Mouse (Mus musculus) liver, adult 2 months (tissue): ENCODE measurements around the gene Negr1. TPM values are rescaled to one million over a fixed set of nuclear protein-coding genes. Genes with fewer than 3 reads are reported as not detected.
A peak's percentile ranks its signal among the peaks of the same experiment; 100 is the strongest.

ENCODE experiments used
- DNase-seq: peaks from one replicate; pipeline ENCODE4 v3.0.0-alpha.2; 2011; ENCODE audit warnings: low read depth, low spot score; ENCODE audit errors: extremely low read depth
- H3K27ac ChIP-seq: fragments of 200-500 bp; replicated peaks from 2 replicates; pipeline ENCODE4 v1.5.1; 2012; ENCODE audit warnings: low read depth, mild to moderate bottlenecking, control low read depth, inconsistent platforms, low read length; ENCODE audit not compliant: insufficient read depth
- H3K27me3 ChIP-seq: fragments of 200-500 bp; 2 replicates; pipeline ENCODE4 v1.6.1; 2012; ENCODE audit warnings: mild to moderate bottlenecking, moderate library complexity, low read length, inconsistent platforms; ENCODE audit not compliant: control insufficient read depth, insufficient read depth
- H3K36me3 ChIP-seq: fragments of 200-500 bp; 2 replicates; pipeline ENCODE4 v1.6.1; 2012; ENCODE audit warnings: low read length, inconsistent platforms; ENCODE audit not compliant: control insufficient read depth, insufficient read depth
- H3K4me1 ChIP-seq: fragments of 200-500 bp; 2 replicates; pipeline ENCODE4 v1.6.1; 2011; ENCODE audit warnings: low read length; ENCODE audit not compliant: control insufficient read depth, insufficient read depth
- H3K4me3 ChIP-seq: fragments of 200-500 bp; 2 replicates; pipeline ENCODE4 v1.5.1; 2011; ENCODE audit warnings: low read depth, mild to moderate bottlenecking, control low read depth, low read length, moderate library complexity; ENCODE audit not compliant: insufficient read depth
- H3K79me2 ChIP-seq: fragments of 200-500 bp; 2 replicates; pipeline ENCODE4 v1.6.1; 2012; ENCODE audit warnings: inconsistent platforms, mild to moderate bottlenecking, low read length, moderate library complexity; ENCODE audit not compliant: control insufficient read depth, insufficient read depth
- H3K9ac ChIP-seq: fragments of 200-500 bp; 2 replicates; pipeline ENCODE4 v1.6.1; 2012; ENCODE audit warnings: low read depth, mild to moderate bottlenecking, control low read depth, inconsistent platforms, low read length
- CTCF ChIP-seq: fragments of 200-500 bp; IDR thresholded peaks from 2 replicates; pipeline ENCODE4 v1.5.1; 2011; ENCODE audit warnings: low read depth, low read length, control low read depth
- POLR2A ChIP-seq: fragments of 200-500 bp; IDR thresholded peaks from 2 replicates; pipeline ENCODE4 v1.6.1; 2011; ENCODE audit warnings: low read length, control low read depth; ENCODE audit not compliant: insufficient read depth; ENCODE audit errors: extremely low read depth
- WGBS: fragments of 180-500 bp; shearing (Covaris S2); methylation state at CpG from one replicate; pipeline ENCODE4 v1.1.7; 2018; 5-methylcytosine and 5-hydroxymethylcytosine counted together
- polyA plus RNA-seq: library from polyadenylated mRNA; depleted of rRNA; stranded (reverse); fragments of >200 nt; gene quantifications from 2 replicates; pipeline ENCODE4 v1.2.3, GENCODE M21; 2012
- total RNA-seq: library from RNA; depleted of rRNA; stranded (reverse); fragments of >200 nt; gene quantifications from 2 replicates; pipeline ENCODE4 v1.2.3, GENCODE M21; 2014

Negr1 gene
- total and polyA plus RNA-seq, 2 experiments, result 0.09 TPM; not detected in 1

DNA sequence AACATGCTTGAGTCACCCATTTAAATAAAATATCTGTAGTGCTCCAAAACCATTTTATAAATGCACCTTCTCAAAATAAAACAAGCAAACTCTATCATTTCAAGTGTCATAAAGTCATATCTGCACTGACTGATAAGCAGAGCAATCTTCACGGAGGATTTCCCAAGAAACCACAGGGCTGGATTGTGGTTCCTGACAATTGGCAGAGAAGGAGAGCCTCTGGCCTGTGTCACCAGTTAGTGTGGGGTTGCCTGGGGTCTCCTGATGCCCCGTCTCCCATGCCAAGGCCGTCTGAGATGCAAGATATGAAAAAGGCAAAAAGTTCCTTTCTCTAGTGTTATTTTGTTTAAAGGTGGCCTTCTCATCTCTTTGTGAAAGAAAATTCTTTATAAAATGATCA lies 77.8 kb downstream of the Negr1 start:
- no peak overlapping the region for H3K27ac ChIP-seq
- no peaks in the 10 kb centered on the region for H3K79me2 ChIP-seq
- TF ChIP-seq POLR2A (no peak), CTCF (no peak)
- DNase-seq, result no peak
- WGBS, result 53% methylated on average over 3 of the region's 3 CpGs
- no peaks in the 10 kb centered on the region for H3K4me1 ChIP-seq
- H3K9ac ChIP-seq, result no peak overlapping the region
- no peaks in the 10 kb centered on the region for H3K36me3 ChIP-seq
- no peaks in the 10 kb centered on the region for H3K27me3 ChIP-seq
- no peak overlapping the region for H3K4me3 ChIP-seq

DNA sequence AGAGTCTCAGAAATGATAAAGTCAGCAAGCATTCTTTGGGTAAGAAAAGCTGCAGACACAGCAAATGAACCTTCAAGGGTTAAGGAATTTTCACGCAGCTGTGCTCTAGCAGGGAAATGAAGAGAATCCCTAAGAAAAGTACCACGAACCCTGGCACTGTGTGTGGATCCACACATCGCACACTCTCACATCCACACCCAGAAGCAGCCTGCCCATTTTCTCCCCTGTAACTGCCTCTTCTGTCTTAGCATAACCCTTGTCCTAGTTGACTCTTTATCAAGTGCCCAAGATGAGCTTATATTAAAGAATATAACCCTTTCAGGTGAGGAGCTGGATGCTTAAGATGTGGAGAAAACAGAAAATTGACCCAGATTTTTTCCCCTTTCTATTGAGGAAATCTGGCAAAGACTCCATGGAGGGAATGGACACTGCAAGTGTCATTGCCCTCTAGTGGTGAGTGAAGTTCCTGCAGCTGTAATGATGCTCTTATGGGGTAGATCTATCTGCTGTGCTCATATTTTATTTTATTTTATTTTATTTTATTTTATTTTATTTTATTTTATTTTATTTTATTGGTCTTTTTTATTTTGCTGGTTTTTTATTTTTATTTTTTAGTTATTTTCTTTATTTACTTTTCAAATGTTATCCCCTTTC lies 82.2 kb downstream of the Negr1 start:
- H3K36me3 ChIP-seq, result no peaks in the 10 kb centered on the region
- H3K4me1 ChIP-seq, result no peaks in the 10 kb centered on the region
- H3K79me2 ChIP-seq, result no peaks in the 10 kb centered on the region
- H3K4me3 ChIP-seq, result no peak overlapping the region
- H3K27ac ChIP-seq, result no peak overlapping the region
- no peak overlapping the region for H3K9ac ChIP-seq
- H3K27me3 ChIP-seq, result no peaks in the 10 kb centered on the region
- WGBS, result 77% methylated on average over 3 of the region's 3 CpGs
- peak; percentile 23 for DNase-seq
- TF ChIP-seq POLR2A (no peak), CTCF (no peak)

- H3K4me1 ChIP-seq, result no peaks in the 10 kb centered on the region
- H3K27me3 ChIP-seq, result no peaks in the 10 kb centered on the region
- no peak overlapping the region for H3K9ac ChIP-seq
- no peak for DNase-seq
- TF ChIP-seq POLR2A (no peak), CTCF (no peak)
- no peaks in the 10 kb centered on the region for H3K79me2 ChIP-seq
- WGBS, result 76% methylated on average over 3 of the region's 3 CpGs
- no peak overlapping the region for H3K4me3 ChIP-seq
- no peaks in the 10 kb centered on the region for H3K36me3 ChIP-seq
- H3K27ac ChIP-seq, result no peak overlapping the region
These were observed 86.8 kb downstream of the Negr1 start for GRCm38 (mm10) chr3:156648378-156648777.

DNA sequence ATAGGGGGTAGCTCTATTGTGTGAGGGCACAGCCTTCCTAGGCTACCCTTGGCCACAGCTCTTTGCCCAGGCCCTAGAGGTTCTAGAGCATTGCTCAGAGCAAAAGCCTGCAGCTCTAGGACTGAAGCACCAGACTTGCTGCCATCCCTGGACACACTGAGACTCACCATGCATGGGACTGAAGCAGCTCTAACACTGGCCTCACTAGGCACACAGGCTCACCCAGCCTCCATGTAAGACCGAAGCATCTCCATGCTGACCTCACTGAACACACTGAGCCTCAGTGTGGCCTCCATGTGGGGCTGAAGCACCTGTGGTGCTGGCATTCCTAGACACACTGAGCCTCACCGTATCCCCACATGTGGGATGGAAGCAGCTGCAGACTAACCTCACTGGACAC lies 101.0 kb downstream of the Negr1 start:
- 90% methylated on average over 2 of the region's 2 CpGs for WGBS
- H3K9ac ChIP-seq, result no peak overlapping the region
- TF ChIP-seq POLR2A, result no peak
- no peak for TF ChIP-seq CTCF
- H3K27ac ChIP-seq, result no peak overlapping the region
- H3K4me3 ChIP-seq, result no peak overlapping the region
- no peaks in the 10 kb centered on the region for H3K79me2 ChIP-seq
- H3K4me1 ChIP-seq, result no peaks in the 10 kb centered on the region
- no peak for DNase-seq
- no peaks in the 10 kb centered on the region for H3K27me3 ChIP-seq
- H3K36me3 ChIP-seq, result no peaks in the 10 kb centered on the region

- 64% methylated on average over 3 of the region's 3 CpGs for WGBS
- Histone ChIP-seq H3K4me3 (no peak overlapping the region), H3K27ac (no peak overlapping the region), H3K4me1 (no peaks in the 10 kb centered on the region), H3K79me2 (no peaks in the 10 kb centered on the region), H3K36me3 (no peaks in the 10 kb centered on the region), H3K27me3 (no peaks in the 10 kb centered on the region), H3K9ac (no peak overlapping the region)
- no peak for DNase-seq
- TF ChIP-seq POLR2A (no peak), CTCF (no peak)
These were observed 111.0 kb downstream of the Negr1 start for GRCm38 (mm10) chr3:156672560-156672959.

GRCm38 (mm10) chr3:156690059-156690605 lies 128.5 kb downstream of the Negr1 start:
- H3K79me2 ChIP-seq, result no peaks in the 10 kb centered on the region
- no peaks in the 10 kb centered on the region for H3K27me3 ChIP-seq
- no peak overlapping the region for H3K27ac ChIP-seq
- no peak overlapping the region for H3K9ac ChIP-seq
- TF ChIP-seq POLR2A (no peak), CTCF (no peak)
- H3K36me3 ChIP-seq, result no peaks in the 10 kb centered on the region
- H3K4me1 ChIP-seq, result no peaks in the 10 kb centered on the region
- no peak overlapping the region for H3K4me3 ChIP-seq
- WGBS, result 91% methylated on average over 5 of the region's 5 CpGs
- DNase-seq, result no peak
